Mouse (Mus musculus) liver, embryonic 12.5 days (tissue): ENCODE measurements around the gene Nckap1l. TPM values are rescaled to one million over a fixed set of nuclear protein-coding genes. Genes with fewer than 3 reads are reported as not detected.
A peak's percentile ranks its signal among the peaks of the same experiment; 100 is the strongest.

Source experiments
- ATAC-seq: fragments of 200-750 bp; cut with Nextera tagmentation; 2 replicates; pipeline ENCODE4 v1.8.0; 2017; ENCODE audit warnings: moderate number of reproducible peaks, mild to moderate bottlenecking, moderate library complexity
- H3K27ac ChIP-seq: fragments of 300-500 bp; sonication (generic); 2 replicates; pipeline ENCODE4 v1.5.1; 2016; ENCODE audit warnings: mild to moderate bottlenecking
- H3K27me3 ChIP-seq: fragments of 300-500 bp; sonication (generic); replicated peaks from 2 replicates; pipeline ENCODE4 v1.6.1; 2016; ENCODE audit warnings: mild to moderate bottlenecking, moderate library complexity
- H3K36me3 ChIP-seq: fragments of 300-500 bp; sonication (generic); 2 replicates; pipeline ENCODE4 v1.6.1; 2016; ENCODE audit warnings: mild to moderate bottlenecking, moderate library complexity
- H3K4me1 ChIP-seq: fragments of 300-500 bp; sonication (generic); 2 replicates; pipeline ENCODE4 v1.6.1; 2016
- H3K4me2 ChIP-seq: fragments of 300-500 bp; sonication (generic); 2 replicates; pipeline ENCODE4 v1.6.1; 2016; ENCODE audit warnings: mild to moderate bottlenecking, moderate library complexity
- H3K4me3 ChIP-seq: fragments of 300-500 bp; sonication (generic); 2 replicates; pipeline ENCODE4 v1.5.1; 2016; ENCODE audit warnings: mild to moderate bottlenecking, moderate library complexity
- H3K9ac ChIP-seq: fragments of 300-500 bp; sonication (generic); 2 replicates; pipeline ENCODE4 v1.6.1; 2016; ENCODE audit warnings: mild to moderate bottlenecking, moderate library complexity
- H3K9me3 ChIP-seq: fragments of 300-500 bp; sonication (generic); replicated peaks from 2 replicates; pipeline ENCODE4 v1.6.1; 2016; ENCODE audit warnings: mild to moderate bottlenecking, moderate library complexity
- WGBS: fragments of 180-500 bp; shearing (Covaris S2); methylation state at CpG from one replicate; pipeline ENCODE4 v1.1.7; 2016; ENCODE audit not compliant: insufficient replicate concordance; 5-methylcytosine and 5-hydroxymethylcytosine counted together
- polyA plus RNA-seq: library from polyadenylated mRNA; unstranded; fragments of >200 nt; fragmentation: Nextera tagmentation; extraction: Ambion mirVana; gene quantifications from 2 replicates; pipeline ENCODE4 v1.2.1, GENCODE M21; 2016

The Nckap1l gene
- polyA plus RNA-seq, 1 experiment from 2014 or later: 9.1 TPM

DNA sequence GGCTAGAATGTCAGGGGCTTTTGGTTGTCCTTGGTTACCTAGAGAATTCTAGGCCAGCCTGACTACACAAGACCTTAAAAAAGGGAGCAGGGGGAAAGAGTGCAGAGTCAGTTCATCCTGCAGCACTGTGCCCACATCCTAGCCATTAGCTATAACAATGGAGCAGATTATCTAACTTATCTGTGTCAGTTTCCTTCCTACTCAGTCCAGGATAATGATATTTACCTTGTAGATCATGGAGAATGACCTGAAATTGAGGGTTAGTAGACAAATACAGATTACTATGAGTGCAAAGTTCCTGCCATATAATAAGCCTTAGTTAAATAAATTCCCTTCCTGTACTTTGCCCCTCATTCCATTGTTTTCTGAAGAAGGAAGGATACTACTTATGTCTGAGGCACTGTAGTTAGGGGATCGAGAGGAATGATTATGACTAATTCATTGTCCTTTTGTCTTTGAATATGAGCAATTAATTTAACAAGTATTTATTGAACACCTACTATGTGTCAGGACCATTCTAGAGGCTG, 25.5 kb downstream of the Nckap1l start:
- Histone ChIP-seq H3K36me3 (no peaks in the 10 kb centered on the region), H3K27me3 (no peaks in the 10 kb centered on the region), H3K27ac (no peak overlapping the region), H3K9me3 (no peaks in the 10 kb centered on the region), H3K4me3 (no peak overlapping the region), H3K4me1 (no peaks in the 10 kb centered on the region), H3K9ac (no peak overlapping the region), H3K4me2 (no peak overlapping the region)
- ATAC-seq: no peak
- WGBS: 57% methylated on average over 1 of the region's 1 CpGs

DNA sequence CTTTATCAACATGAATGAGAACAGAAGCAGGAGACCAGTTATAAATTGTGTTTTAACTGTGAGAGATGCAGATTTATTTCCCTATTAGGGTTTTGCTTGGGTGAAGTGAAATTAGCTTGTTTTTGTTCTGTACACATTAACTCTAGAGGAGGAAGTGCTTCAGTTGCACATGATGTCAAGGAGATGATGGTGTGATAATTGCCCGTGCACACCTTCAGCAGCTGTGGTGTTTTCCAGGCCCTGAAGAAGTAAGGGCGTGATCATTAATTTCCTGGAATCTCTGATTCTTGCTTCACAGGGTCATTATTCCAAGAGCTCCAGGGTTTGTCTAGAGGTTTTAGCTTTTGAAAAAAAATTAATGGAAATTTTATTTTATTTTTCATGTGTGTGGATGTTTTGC, 26.5 kb downstream of the Nckap1l start:
- Histone ChIP-seq H3K36me3 (no peaks in the 10 kb centered on the region), H3K4me2 (no peak overlapping the region), H3K27ac (no peak overlapping the region), H3K9me3 (no peaks in the 10 kb centered on the region), H3K27me3 (no peaks in the 10 kb centered on the region), H3K4me3 (no peak overlapping the region), H3K9ac (no peak overlapping the region), H3K4me1 (no peaks in the 10 kb centered on the region)
- no peak for ATAC-seq
- 57% methylated on average over 2 of the region's 2 CpGs for WGBS

DNA sequence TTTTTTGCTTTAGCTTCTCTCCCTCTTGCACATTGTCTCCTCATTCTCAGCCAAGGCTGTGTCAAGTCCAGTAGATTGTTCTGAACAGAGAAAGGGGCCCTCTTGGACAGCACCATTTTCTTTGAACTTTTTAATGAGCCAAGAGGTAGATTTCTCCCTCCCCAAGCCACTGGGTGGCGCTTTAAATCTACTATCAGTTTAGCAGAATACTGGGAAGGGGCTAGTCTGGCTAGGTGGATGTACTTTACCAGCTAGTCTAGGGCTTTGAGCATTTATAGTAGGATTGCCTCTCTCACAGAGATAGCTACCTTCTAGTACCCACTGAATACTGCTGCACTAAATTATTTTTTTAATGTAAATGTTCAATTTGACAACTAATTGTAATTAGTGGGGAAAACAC, 28.9 kb downstream of the Nckap1l start:
- H3K36me3 ChIP-seq: no peaks in the 10 kb centered on the region
- 7% methylated on average over 1 of the region's 1 CpGs for WGBS
- ATAC-seq: no peak
- no peak overlapping the region for H3K4me2 ChIP-seq
- no peak overlapping the region for H3K27ac ChIP-seq
- H3K9ac ChIP-seq: no peak overlapping the region
- H3K4me3 ChIP-seq: no peak overlapping the region
- H3K9me3 ChIP-seq: no peaks in the 10 kb centered on the region
- no peaks in the 10 kb centered on the region for H3K27me3 ChIP-seq
- H3K4me1 ChIP-seq: no peaks in the 10 kb centered on the region

DNA sequence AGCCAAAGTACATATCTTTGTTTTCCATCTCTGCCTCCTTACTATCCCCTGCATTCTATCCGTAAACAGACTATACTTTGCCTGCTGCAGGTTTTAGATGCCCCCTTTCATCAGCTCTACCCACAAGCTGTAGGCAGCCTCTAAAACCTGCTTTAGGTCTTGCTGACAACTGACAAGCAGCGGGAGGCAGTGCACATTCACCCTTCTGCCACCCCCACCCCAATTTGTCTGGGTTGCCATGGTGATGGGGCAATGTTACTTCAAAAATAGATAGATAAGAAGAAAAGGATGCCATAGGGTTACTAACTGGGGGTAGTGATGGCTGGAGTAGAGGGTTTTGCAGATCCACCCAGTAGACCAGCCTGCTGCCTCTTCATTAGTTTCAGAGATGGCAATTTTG, 30.9 kb downstream of the Nckap1l start:
- Histone ChIP-seq H3K36me3 (no peaks in the 10 kb centered on the region), H3K9ac (no peak overlapping the region), H3K9me3 (no peaks in the 10 kb centered on the region), H3K27ac (no peak overlapping the region), H3K4me1 (no peaks in the 10 kb centered on the region), H3K4me2 (no peak overlapping the region), H3K4me3 (no peak overlapping the region), H3K27me3 (no peaks in the 10 kb centered on the region)
- WGBS: 54% methylated on average over 2 of the region's 2 CpGs
- ATAC-seq: no peak

DNA sequence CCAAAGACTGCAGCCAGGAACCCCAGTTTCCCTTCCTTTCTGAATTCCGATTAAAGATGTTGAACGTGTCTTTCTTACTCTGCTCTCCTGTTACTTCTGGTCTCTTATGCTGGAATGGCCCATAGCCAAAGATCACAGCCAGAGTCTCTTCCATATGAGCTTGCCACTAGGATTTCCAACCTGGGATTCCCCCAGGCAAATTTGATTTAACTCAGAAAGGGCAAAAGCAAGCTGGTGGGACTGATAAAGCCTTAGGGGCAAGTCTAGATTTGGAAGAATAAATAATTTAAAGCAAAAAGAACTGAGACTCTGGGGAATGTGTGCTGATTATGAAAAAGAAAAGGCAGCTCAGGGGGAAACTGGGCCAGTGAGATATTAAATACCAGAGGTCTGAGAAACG, 31.5 kb downstream of the Nckap1l start:
- Histone ChIP-seq H3K27me3 (no peaks in the 10 kb centered on the region), H3K36me3 (no peaks in the 10 kb centered on the region), H3K27ac (no peak overlapping the region), H3K4me3 (no peak overlapping the region), H3K9ac (no peak overlapping the region), H3K4me2 (no peak overlapping the region), H3K9me3 (no peaks in the 10 kb centered on the region), H3K4me1 (no peaks in the 10 kb centered on the region)
- 67% methylated on average over 3 of the region's 3 CpGs for WGBS
- no peak for ATAC-seq

DNA sequence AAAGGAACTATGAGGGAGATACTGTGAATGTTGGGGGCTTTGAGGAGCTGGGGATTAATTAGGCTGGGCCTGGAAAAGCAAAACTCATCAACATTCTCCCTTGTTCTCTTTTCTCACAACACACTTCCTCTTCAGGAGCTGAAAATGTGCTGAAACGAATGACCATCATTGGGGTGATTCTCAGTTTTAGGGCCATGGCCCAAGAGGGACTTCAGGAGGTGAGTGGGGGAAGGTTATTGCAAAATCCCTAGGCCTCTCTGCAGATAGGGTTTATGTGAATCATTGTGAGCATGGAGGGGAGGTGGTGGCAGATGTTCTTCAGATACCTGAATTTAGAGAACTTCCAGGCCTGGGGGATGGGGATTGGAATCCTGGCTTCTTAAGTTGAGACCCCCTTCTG, 33.1 kb downstream of the Nckap1l start:
- H3K4me3 ChIP-seq: no peak overlapping the region
- no peak overlapping the region for H3K27ac ChIP-seq
- H3K36me3 ChIP-seq: no peaks in the 10 kb centered on the region
- no peak for ATAC-seq
- WGBS: 34% methylated on average over 1 of the region's 1 CpGs
- no peaks in the 10 kb centered on the region for H3K27me3 ChIP-seq
- no peak overlapping the region for H3K4me2 ChIP-seq
- H3K9me3 ChIP-seq: no peaks in the 10 kb centered on the region
- no peak overlapping the region for H3K9ac ChIP-seq
- no peaks in the 10 kb centered on the region for H3K4me1 ChIP-seq

DNA sequence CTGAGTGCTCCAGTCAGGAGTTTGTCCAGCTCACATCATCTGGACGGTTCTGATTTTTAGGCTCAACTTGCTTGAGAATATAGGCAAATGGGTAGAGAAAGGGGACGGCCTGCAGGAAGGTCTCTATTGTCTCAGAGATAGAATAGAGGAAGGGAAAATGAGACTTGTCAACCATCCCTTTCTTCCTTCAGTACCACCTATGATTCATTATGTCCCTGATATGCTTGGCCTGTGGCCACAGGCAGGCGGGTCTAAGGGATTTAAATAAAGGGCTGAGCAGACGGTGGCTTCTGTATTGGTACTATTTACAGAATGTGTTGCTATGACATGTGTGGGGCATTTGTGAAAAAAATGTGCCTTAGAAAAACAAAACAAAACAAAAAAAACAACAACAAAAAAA, 34.7 kb downstream of the Nckap1l start:
- H3K27ac ChIP-seq: no peak overlapping the region

DNA sequence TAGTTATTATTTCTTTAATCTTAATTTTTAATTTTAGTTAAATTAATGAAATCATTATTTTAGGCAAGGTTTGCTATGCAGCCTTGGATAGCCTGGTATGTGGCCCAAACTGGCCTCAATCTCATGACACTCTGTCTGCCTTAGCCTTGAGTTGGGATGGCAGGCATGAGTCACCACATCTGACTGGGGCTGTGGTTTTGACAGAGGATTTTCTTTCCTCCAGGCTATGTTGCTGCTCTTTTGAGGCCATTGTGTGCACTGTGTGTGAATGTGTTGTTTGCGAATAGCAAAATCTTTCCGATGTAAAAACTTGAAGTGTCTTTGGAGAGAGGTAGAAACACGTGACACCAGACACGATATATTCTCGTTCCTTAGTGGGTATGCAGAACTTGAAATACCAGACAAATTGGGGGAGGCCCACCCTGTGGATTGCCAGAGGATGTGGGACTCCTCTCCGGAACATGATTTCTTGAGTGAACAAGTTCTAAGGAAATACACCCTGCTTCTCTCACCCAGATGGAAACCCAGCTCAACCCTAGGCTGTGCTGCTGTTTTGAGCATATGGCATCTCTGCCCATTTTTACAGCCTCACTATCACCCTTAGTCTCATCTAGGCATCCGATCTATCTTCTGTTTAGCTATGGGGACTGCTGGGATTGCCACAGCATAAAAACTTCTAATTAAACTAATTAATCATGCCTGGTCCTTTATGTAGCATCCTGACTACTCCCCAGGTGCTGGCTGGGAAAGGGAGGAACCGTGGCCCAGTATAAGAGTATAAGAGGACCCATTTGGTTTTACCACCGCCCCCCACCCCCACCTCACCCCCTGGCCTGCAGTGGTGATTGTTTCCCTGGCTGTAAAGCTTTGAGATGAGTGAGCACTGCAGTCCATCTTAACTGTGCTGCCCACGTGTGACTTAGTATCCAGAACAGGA, 42.9 kb downstream of the Nckap1l start:
- H3K4me3 ChIP-seq: no peak overlapping the region
- H3K27me3 ChIP-seq: 0 out of 2 replicates have a peak, but pooled peaks cover 11% of the 10 kb centered on the region
- H3K27ac ChIP-seq: no peak overlapping the region
- H3K9me3 ChIP-seq: no peaks in the 10 kb centered on the region
- WGBS: 71% methylated on average over 10 of the region's 10 CpGs
- H3K4me2 ChIP-seq: no peak overlapping the region
- H3K36me3 ChIP-seq: no peaks in the 10 kb centered on the region
- no peaks in the 10 kb centered on the region for H3K4me1 ChIP-seq
- ATAC-seq: no peak
- H3K9ac ChIP-seq: no peak overlapping the region

More for the DNA sequence above, 34.7 kb downstream of the Nckap1l start:
- Histone ChIP-seq H3K36me3 (no peaks in the 10 kb centered on the region), H3K9ac (no peak overlapping the region), H3K4me2 (no peak overlapping the region), H3K9me3 (no peaks in the 10 kb centered on the region), H3K4me3 (no peak overlapping the region), H3K4me1 (no peaks in the 10 kb centered on the region), H3K27me3 (no peaks in the 10 kb centered on the region)
- 58% methylated on average over 4 of the region's 4 CpGs for WGBS
- ATAC-seq: no peak

DNA sequence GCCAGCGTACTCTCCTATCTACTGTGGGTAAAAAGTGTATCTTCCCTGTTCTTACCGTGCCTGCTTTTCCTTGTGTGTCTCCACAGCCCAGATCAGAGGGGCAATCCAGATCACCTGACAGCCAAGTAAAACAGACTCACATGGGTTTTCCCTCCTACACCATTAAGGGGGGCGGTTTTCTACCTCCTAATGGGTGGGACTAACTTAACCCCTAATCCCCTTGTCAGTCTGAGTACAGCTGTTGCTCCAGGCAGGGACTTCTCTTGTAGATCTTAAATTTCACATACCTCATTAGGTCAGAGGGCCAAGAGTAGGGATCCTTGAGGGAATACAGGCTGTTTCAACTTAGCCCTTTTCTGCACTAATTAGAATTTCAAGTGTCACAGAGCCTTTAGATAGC, 44.6 kb downstream of the Nckap1l start:
- Histone ChIP-seq H3K4me2 (no peak overlapping the region), H3K27ac (no peak overlapping the region), H3K9ac (no peak overlapping the region), H3K27me3 (peaks cover 24% of the 10 kb centered on the region), H3K9me3 (no peaks in the 10 kb centered on the region), H3K4me1 (peaks cover 7% of the 10 kb centered on the region; the same call in 1 of the 2 replicates), H3K4me3 (no peak overlapping the region), H3K36me3 (no peaks in the 10 kb centered on the region)
- ATAC-seq: no peak
- WGBS: 57% methylated on average over 3 of the region's 3 CpGs

DNA sequence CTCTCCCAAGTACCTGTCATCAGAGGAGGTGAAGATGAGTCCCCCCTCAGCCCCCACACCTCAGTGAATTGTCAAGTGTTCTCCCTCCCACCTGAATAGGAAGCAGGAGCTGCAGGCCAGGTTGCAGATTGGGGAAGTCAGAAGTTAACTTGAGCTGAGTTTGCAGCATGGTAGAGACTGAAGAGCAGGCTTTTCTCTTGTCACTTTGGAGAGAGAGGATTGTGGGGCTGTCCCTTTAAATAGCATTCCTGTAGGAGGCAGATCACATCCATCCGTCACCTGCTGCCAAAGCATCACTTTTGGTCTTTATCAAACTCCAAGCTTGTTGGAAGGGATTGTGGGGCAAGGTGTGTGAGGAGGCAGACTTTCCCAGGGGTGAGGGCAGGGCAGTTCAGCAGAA, 47.1 kb downstream of the Nckap1l start:
- no peak for ATAC-seq
- no peaks in the 10 kb centered on the region for H3K36me3 ChIP-seq
- no peak overlapping the region for H3K4me2 ChIP-seq
- 70% methylated on average over 1 of the region's 1 CpGs for WGBS
- H3K4me3 ChIP-seq: no peak overlapping the region
- H3K27ac ChIP-seq: no peak overlapping the region
- no peak overlapping the region for H3K9ac ChIP-seq
- peaks cover 50% of the 10 kb centered on the region for H3K27me3 ChIP-seq
- peaks cover 9% of the 10 kb centered on the region; the same call in 1 of the 2 replicates for H3K4me1 ChIP-seq
- no peaks in the 10 kb centered on the region for H3K9me3 ChIP-seq

DNA sequence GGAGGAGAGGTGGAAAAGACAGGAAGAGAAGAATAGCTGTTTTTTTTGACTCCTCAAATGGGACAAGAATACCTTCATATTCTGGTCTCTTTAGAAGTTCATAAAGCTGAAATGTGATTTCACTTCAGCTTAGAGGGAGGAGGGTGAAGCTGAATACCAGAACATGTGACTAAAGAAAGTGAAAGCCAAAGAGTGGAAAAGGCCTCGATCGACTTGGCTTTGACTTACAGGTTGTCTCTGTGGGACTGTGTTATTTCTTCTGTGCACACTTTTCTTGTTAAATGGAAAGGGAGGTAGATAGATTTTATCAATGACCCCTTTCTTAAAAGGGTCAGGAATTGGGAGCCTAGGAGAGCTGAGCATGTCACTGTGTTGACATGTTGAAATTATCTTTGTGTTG, 47.6 kb downstream of the Nckap1l start:
- Histone ChIP-seq H3K27me3 (peaks cover 52% of the 10 kb centered on the region), H3K36me3 (no peaks in the 10 kb centered on the region), H3K4me2 (no peak overlapping the region), H3K4me1 (peaks cover 9% of the 10 kb centered on the region; the same call in 1 of the 2 replicates), H3K27ac (no peak overlapping the region), H3K4me3 (no peak overlapping the region), H3K9me3 (no peaks in the 10 kb centered on the region), H3K9ac (no peak overlapping the region)
- 71% methylated on average over 2 of the region's 2 CpGs for whole genome bisulfite sequencing
- no peak for ATAC-seq

DNA sequence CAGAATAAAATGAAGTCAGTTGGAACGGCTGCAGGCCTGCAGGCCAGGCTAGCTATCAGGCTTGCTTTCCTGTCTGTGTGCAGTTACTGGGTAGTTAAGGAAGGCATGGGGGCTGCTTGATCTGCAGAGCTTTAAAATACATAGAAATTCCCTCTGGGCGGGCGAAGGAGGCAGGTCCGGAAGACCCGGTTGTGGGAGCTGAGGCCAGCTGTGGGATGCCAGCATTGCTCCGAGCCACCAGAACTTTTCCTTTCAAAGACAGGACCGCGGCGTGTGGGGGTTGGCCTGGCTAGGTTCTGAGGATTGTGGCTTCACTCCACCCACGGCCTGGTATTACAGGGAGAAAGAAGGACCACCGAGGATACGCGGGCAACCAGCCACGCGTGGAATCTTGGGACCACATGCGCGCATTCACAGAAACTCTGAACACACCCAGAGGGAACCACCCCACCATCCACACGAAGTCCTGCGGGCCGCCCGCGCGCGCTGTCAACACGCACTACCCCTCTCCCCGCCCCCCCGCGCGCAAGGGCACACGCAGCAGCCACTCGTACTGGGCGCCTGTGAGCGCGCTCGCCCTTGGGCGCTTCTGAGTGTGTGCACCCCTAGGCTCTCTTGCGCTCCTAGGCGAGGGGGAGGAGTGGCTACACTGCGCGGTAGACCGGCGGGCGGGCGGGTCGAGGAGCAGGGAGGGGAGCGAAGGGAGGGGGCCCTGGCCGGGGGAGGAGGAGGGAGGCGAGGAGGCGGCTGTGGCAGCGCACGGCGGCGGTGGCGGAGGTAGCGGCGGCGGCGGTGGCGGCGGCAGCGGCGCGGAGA, 49.0 kb downstream of the Nckap1l start, which contains the start of gene Pde1b:
Gene Pde1b (plus strand): TSS at position 600 of the 816 bp plus-strand sequence.
- H3K9me3 ChIP-seq: no peaks in the 10 kb centered on the region
- peaks cover 52% of the 10 kb centered on the region for H3K27me3 ChIP-seq
- peak within 1 kb of the TSS; percentile 22; the same call in 1 of the 2 replicates for H3K9ac ChIP-seq
- peak; percentile 81 for ATAC-seq
- no peaks in the 10 kb centered on the region for H3K36me3 ChIP-seq
- peaks cover 9% of the 10 kb centered on the region; the same call in 1 of the 2 replicates for H3K4me1 ChIP-seq
- WGBS: 2% methylated on average over 57 of the region's 63 CpGs
- H3K27ac ChIP-seq: no peak within 1 kb of the TSS
- peak within 1 kb of the TSS; percentile 76 for H3K4me2 ChIP-seq
- peak within 1 kb of the TSS; percentile 50 for H3K4me3 ChIP-seq
